Mouse (Mus musculus) MEL (cell line): ENCODE measurements around the gene Dse. TPM values are rescaled to one million over a fixed set of nuclear protein-coding genes. Genes with fewer than 3 reads are reported as not detected.

Experiments
- DNase-seq: peaks from one replicate; pipeline ENCODE4 v3.0.0; 2011; ENCODE audit warnings: low read depth, low spot score
- H3K27ac ChIP-seq: 2 replicates; pipeline ENCODE4 v1.5.1; 2012; ENCODE audit warnings: low read depth, mild to moderate bottlenecking, control low read depth, low read length, moderate library complexity; ENCODE audit not compliant: control insufficient read depth
- H3K27me3 ChIP-seq, 2 experiments: fragments of 150-350 bp in 1 of 2; sonication (generic) in 1 of 2; 2 replicates each; pipeline ENCODE4 v1.6.1; 2012; ENCODE audit warnings: low read length in 2 of 2, mild to moderate bottlenecking in 2 of 2, improper control_type of control experiment in 1 of 2, moderate library complexity in 1 of 2; ENCODE audit not compliant: insufficient read depth in 2 of 2, control insufficient read depth in 1 of 2
- H3K36me3 ChIP-seq, 2 experiments: 2 replicates each; pipeline ENCODE4 v1.6.1; 2012 to 2014; ENCODE audit warnings: low read length in 2 of 2, improper control_type of control experiment in 1 of 2, inconsistent platforms in 1 of 2, mild to moderate bottlenecking in 1 of 2; ENCODE audit not compliant: insufficient read depth in 2 of 2, control insufficient read depth in 1 of 2
- H3K4me1 ChIP-seq, 2 experiments: fragments of 150-350 bp in 1 of 2; sonication (generic) in 1 of 2; 2 replicates each; pipeline ENCODE4 v1.6.1; 2012; ENCODE audit warnings: low read length in 2 of 2, improper control_type of control experiment in 1 of 2, mild to moderate bottlenecking in 1 of 2; ENCODE audit not compliant: insufficient read depth in 2 of 2, control insufficient read depth in 1 of 2
- H3K4me3 ChIP-seq, 2 experiments: fragments of 150-350 bp in 1 of 2; sonication (generic) in 1 of 2; 2 replicates each; pipeline ENCODE4 v1.5.1; 2012; ENCODE audit warnings: low read depth in 2 of 2, low read length in 2 of 2, mild to moderate bottlenecking in 2 of 2, moderate library complexity in 2 of 2, control low read depth in 1 of 2, improper control_type of control experiment in 1 of 2; ENCODE audit not compliant: control insufficient read depth in 1 of 2, insufficient read depth in 1 of 2
- H3K79me2 ChIP-seq: 2 replicates; pipeline ENCODE4 v1.6.1; 2012; ENCODE audit warnings: mild to moderate bottlenecking, low read length, moderate library complexity; ENCODE audit not compliant: control insufficient read depth, poor library complexity, insufficient read depth
- H3K9ac ChIP-seq: 2 replicates; pipeline ENCODE4 v1.6.1; 2012; ENCODE audit warnings: low read depth, mild to moderate bottlenecking, control low read depth, low read length, moderate library complexity; ENCODE audit not compliant: control insufficient read depth, poor library complexity, severe bottlenecking
- H3K9me3 ChIP-seq: fragments of 150-350 bp; sonication (generic); replicated peaks from 2 replicates; pipeline ENCODE4 v1.6.1; 2012; ENCODE audit warnings: mild to moderate bottlenecking, low read length, improper control_type of control experiment, moderate library complexity; ENCODE audit not compliant: insufficient read depth
- E2F4 ChIP-seq: IDR thresholded peaks from 2 replicates; pipeline ENCODE4 v1.6.1; 2011; ENCODE audit warnings: low read depth, low read length, improper control_type of control experiment, borderline replicate concordance
- ELF1 ChIP-seq: IDR thresholded peaks from 2 replicates; pipeline ENCODE4 v1.6.1; 2014; ENCODE audit warnings: low read depth, mild to moderate bottlenecking, inconsistent platforms, low read length, improper control_type of control experiment, moderate library complexity
- EP300 ChIP-seq, 2 experiments: IDR thresholded peaks; 2 replicates each; pipeline ENCODE4 v1.6.1; 2011; ENCODE audit warnings: improper control_type of control experiment in 2 of 2, low read length in 2 of 2, low read depth in 1 of 2, mild to moderate bottlenecking in 1 of 2
- ETS1 ChIP-seq: IDR thresholded peaks from 2 replicates; pipeline ENCODE4 v1.6.1; 2012; ENCODE audit warnings: low read depth, mild to moderate bottlenecking, inconsistent platforms, low read length, improper control_type of control experiment, moderate library complexity
- GABPA ChIP-seq: IDR thresholded peaks from 2 replicates; pipeline ENCODE4 v1.6.1; 2012; ENCODE audit warnings: low read depth, mild to moderate bottlenecking, inconsistent platforms, low read length, improper control_type of control experiment, moderate library complexity
- GATA1 ChIP-seq: IDR thresholded peaks from 2 replicates; pipeline ENCODE4 v1.6.1; 2011; ENCODE audit warnings: low read depth, low read length, improper control_type of control experiment
- HCFC1 ChIP-seq: IDR thresholded peaks from 2 replicates; pipeline ENCODE4 v1.6.1; 2012; ENCODE audit warnings: low read depth, mild to moderate bottlenecking, inconsistent platforms, low read length, improper control_type of control experiment, moderate library complexity
- MAFK ChIP-seq: IDR thresholded peaks from 2 replicates; pipeline ENCODE4 v1.6.1; 2011; ENCODE audit warnings: low read depth, mild to moderate bottlenecking, low read length, improper control_type of control experiment, borderline replicate concordance
- MYB ChIP-seq: IDR thresholded peaks from 2 replicates; pipeline ENCODE4 v1.6.1; 2011; ENCODE audit warnings: mild to moderate bottlenecking, low read depth, low read length, improper control_type of control experiment
- MYC ChIP-seq: IDR thresholded peaks from 2 replicates; pipeline ENCODE4 v1.6.1; 2011; ENCODE audit warnings: low read depth, mild to moderate bottlenecking, low read length, improper control_type of control experiment, moderate library complexity
- NELFE ChIP-seq: IDR thresholded peaks from 2 replicates; pipeline ENCODE4 v1.6.1; 2011; ENCODE audit warnings: low read depth, low read length, improper control_type of control experiment
- POLR2A ChIP-seq, 2 experiments: IDR thresholded peaks; 2 replicates each; pipeline ENCODE4 v1.6.1; 2011 to 2012; ENCODE audit warnings: low read length in 2 of 2, mild to moderate bottlenecking in 2 of 2, control low read depth in 1 of 2, improper control_type of control experiment in 1 of 2, low read depth in 1 of 2, moderate library complexity in 1 of 2; ENCODE audit not compliant: control insufficient read depth in 1 of 2, insufficient read depth in 1 of 2, poor library complexity in 1 of 2
- POLR2AphosphoS5 ChIP-seq: IDR thresholded peaks from 2 replicates; pipeline ENCODE4 v1.6.1; 2012; ENCODE audit warnings: low read depth, borderline replicate concordance, mild to moderate bottlenecking, inconsistent platforms, low read length, moderate library complexity, mixed read lengths
- SIN3A ChIP-seq: IDR thresholded peaks from 2 replicates; pipeline ENCODE4 v1.6.1; 2012; ENCODE audit warnings: low read length, improper control_type of control experiment, inconsistent platforms
- TAL1 ChIP-seq: IDR thresholded peaks from 2 replicates; pipeline ENCODE4 v1.6.1; 2012; ENCODE audit warnings: mild to moderate bottlenecking, inconsistent platforms, low read length, moderate library complexity, mixed read lengths
- USF2 ChIP-seq, 2 experiments: IDR thresholded peaks; 2 replicates each; pipeline ENCODE4 v1.6.1; 2011 to 2012; ENCODE audit warnings: improper control_type of control experiment in 2 of 2, low read length in 2 of 2, borderline replicate concordance in 1 of 2, inconsistent platforms in 1 of 2, low read depth in 1 of 2, mild to moderate bottlenecking in 1 of 2; ENCODE audit not compliant: insufficient read depth in 1 of 2
- ZKSCAN1 ChIP-seq: IDR thresholded peaks from 2 replicates; pipeline ENCODE4 v1.6.1; 2012; ENCODE audit warnings: low read depth, mild to moderate bottlenecking, inconsistent platforms, low read length, improper control_type of control experiment, moderate library complexity
- ZNF384 ChIP-seq: IDR thresholded peaks from 2 replicates; pipeline ENCODE4 v1.6.1; 2012; ENCODE audit warnings: low read depth, mild to moderate bottlenecking, inconsistent platforms, low read length, improper control_type of control experiment
- polyA plus RNA-seq, 2 experiments: library from polyadenylated mRNA; stranded (reverse) in 1 of 2; unstranded in 1 of 2; fragments of >175 nt in 1 of 2; fragments of >200 nt in 1 of 2; gene quantifications; 2 replicates each; pipeline versions ENCODE4 v1.2.1 to v1.2.4; 2012; ENCODE audit warnings: low replicate concordance in 2 of 2, low read depth in 1 of 2; ENCODE audit not compliant: insufficient read length in 2 of 2, insufficient read depth in 1 of 2, missing spikeins in 1 of 2
- total RNA-seq: library from RNA; depleted of rRNA; stranded (reverse); fragments of 300-350 nt; gene quantifications from 2 replicates; pipeline ENCODE4 v1.2.3, GENCODE M21; 2012

Gene Dse
- total and polyA plus RNA-seq, 3 experiments, result not detected

GRCm38 (mm10) chr10:34238536-34238935, 31.0 kb upstream of the Dse start:
- Histone ChIP-seq H3K36me3 (no peaks in the 10 kb centered on the region), H3K27me3 (no peaks in the 10 kb centered on the region; a peak in 1 of 4 replicates), H3K9ac (no peak overlapping the region), H3K27ac (no peak overlapping the region), H3K9me3 (no peaks in the 10 kb centered on the region), H3K4me1 (no peaks in the 10 kb centered on the region), H3K4me3 (no peak overlapping the region), H3K79me2 (no peaks in the 10 kb centered on the region)
- TF ChIP-seq EP300 (IDR thresholded peaks at IDR 0.05; ENCODE audit: low read depth in 1 of 2, low read length in 2 of 2), result peak in 1 of 2 experiments; percentile 10; a peak in 2 of 4 replicates
- no peak for TF ChIP-seq GABPA
- 0 out of 2 replicates have a peak, but pooled peaks have one; percentile 26 for TF ChIP-seq GATA1
- peak; percentile 27 for DNase-seq

GRCm38 (mm10) chr10:34236569-34236968, 29.1 kb upstream of the Dse start:
- no peak for TF ChIP-seq MAFK
- TF ChIP-seq SIN3A, result no peak
- TF ChIP-seq MYB, result no peak
- no peak for TF ChIP-seq NELFE
- TF ChIP-seq ELF1, result no peak
- no peak for TF ChIP-seq ZKSCAN1
- no peak for TF ChIP-seq POLR2A (IDR thresholded peaks at IDR 0.05; ENCODE audit: control insufficient read depth in 1 of 2, insufficient read depth in 1 of 2, low read depth in 1 of 2, low read length in 2 of 2, poor library complexity in 1 of 2)
- TF ChIP-seq HCFC1, result no peak
- TF ChIP-seq ZNF384, result no peak
- TF ChIP-seq GABPA, result no peak
- TF ChIP-seq MYC, result no peak
- TF ChIP-seq POLR2AphosphoS5, result no peak
- TF ChIP-seq E2F4, result no peak
- TF ChIP-seq USF2 (IDR thresholded peaks at IDR 0.05; ENCODE audit: borderline replicate concordance in 1 of 2, insufficient read depth in 1 of 2, low read depth in 1 of 2, low read length in 2 of 2), result no peak
- TF ChIP-seq ETS1, result no peak
- TF ChIP-seq TAL1, result no peak

More at GRCm38 (mm10) chr10:34236569-34236968, 29.1 kb upstream of the Dse start:
- Histone ChIP-seq H3K27ac (no peak overlapping the region), H3K79me2 (no peaks in the 10 kb centered on the region), H3K27me3 (no peaks in the 10 kb centered on the region; a peak in 1 of 4 replicates), H3K9ac (no peak overlapping the region), H3K9me3 (no peaks in the 10 kb centered on the region), H3K36me3 (no peaks in the 10 kb centered on the region), H3K4me1 (no peaks in the 10 kb centered on the region), H3K4me3 (no peak overlapping the region)
- no peak for DNase-seq
